Mouse (Mus musculus) kidney, adult 2 months (tissue): ENCODE data around the gene Fn3k. TPM values are rescaled to one million over a fixed set of nuclear protein-coding genes. Genes with fewer than 3 reads are reported as not detected.

ENCODE experiments used
- DNase-seq: peaks from one replicate; pipeline ENCODE4 v3.0.0; 2021
- H3K27ac ChIP-seq: fragments of 200-500 bp; 2 replicates; pipeline ENCODE4 v1.5.1; 2012; ENCODE audit warnings: low read depth, low read length, control low read depth, inconsistent platforms; ENCODE audit not compliant: insufficient read depth
- H3K27me3 ChIP-seq: fragments of 200-500 bp; replicated peaks from 2 replicates; pipeline ENCODE4 v1.6.1; 2012; ENCODE audit warnings: mild to moderate bottlenecking, moderate library complexity, low read length, inconsistent platforms; ENCODE audit not compliant: control insufficient read depth, insufficient read depth
- H3K36me3 ChIP-seq: fragments of 200-500 bp; 2 replicates; pipeline ENCODE4 v1.6.1; 2012; ENCODE audit warnings: mild to moderate bottlenecking, moderate library complexity, low read length, inconsistent platforms; ENCODE audit not compliant: control insufficient read depth, insufficient read depth
- H3K4me1 ChIP-seq: fragments of 200-500 bp; 2 replicates; pipeline ENCODE4 v1.6.1; 2011; ENCODE audit warnings: low read length; ENCODE audit not compliant: control insufficient read depth, insufficient read depth
- H3K4me3 ChIP-seq: fragments of 200-500 bp; 2 replicates; pipeline ENCODE4 v1.5.1; 2011; ENCODE audit warnings: mild to moderate bottlenecking, low read depth, low read length, control low read depth; ENCODE audit not compliant: insufficient read depth
- CTCF ChIP-seq: fragments of 200-500 bp; conservative IDR thresholded peaks from 2 replicates; pipeline ENCODE4 v1.5.1; 2011; ENCODE audit warnings: low read depth, mild to moderate bottlenecking, control low read depth, low read length, moderate library complexity, mixed read lengths; ENCODE audit not compliant: insufficient read depth, insufficient read length
- POLR2A ChIP-seq: fragments of 200-500 bp; IDR thresholded peaks from one replicate; pipeline ENCODE4 v1.6.1; 2011; ENCODE audit warnings: low read depth, low read length, control low read depth
- WGBS: fragments of 180-500 bp; shearing (Covaris S2); methylation state at CpG from one replicate; pipeline ENCODE4 v1.1.7; 2018; 5-methylcytosine and 5-hydroxymethylcytosine counted together
- polyA plus RNA-seq: library from polyadenylated mRNA; depleted of rRNA; stranded (reverse); fragments of >200 nt; gene quantifications from 2 replicates; pipeline ENCODE4 v1.2.3, GENCODE M21; 2012

Gene Fn3k
- polyA plus RNA-seq, 1 experiment: 33.7 TPM

- TF ChIP-seq CTCF: peak; percentile 30
- TF ChIP-seq POLR2A: no peak
- 94% methylated on average over 3 of the region's 3 CpGs for WGBS
- Histone ChIP-seq H3K27ac (no peak overlapping the region), H3K36me3 (peaks cover 4% of the 10 kb centered on the region), H3K27me3 (no peaks in the 10 kb centered on the region), H3K4me1 (peaks cover 3% of the 10 kb centered on the region; the same call in 1 of the 2 replicates), H3K4me3 (no peak overlapping the region)
- no peak for DNase-seq
Observed at GRCm38 (mm10) chr11:121457874-121458273, 23.2 kb downstream of the Fn3k start.

DNA sequence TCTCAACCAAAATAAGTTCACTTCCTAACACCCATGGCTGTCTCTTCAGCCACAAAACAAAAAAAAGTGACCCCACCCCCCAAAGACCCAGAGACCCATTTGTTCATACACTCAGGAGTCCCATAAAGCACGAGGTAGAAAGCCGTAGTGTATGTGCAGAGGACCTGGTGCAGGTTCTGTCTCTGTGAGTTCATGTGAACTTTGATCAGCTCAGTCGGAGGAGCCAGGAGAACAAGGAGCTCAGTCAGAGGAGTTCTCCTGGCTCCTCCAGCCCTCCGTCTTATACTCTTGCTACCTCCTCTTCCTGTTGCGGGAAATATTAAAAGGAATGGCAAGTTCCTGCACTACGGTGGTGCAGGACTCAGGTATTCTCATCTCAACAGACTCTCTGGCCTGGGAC, 32.7 kb downstream of the Fn3k start:
- DNase-seq: peak; percentile 51
- Histone ChIP-seq H3K27me3 (no peaks in the 10 kb centered on the region), H3K4me1 (peaks cover 2% of the 10 kb centered on the region; the same call in 1 of the 2 replicates), H3K4me3 (no peak overlapping the region), H3K27ac (no peak overlapping the region), H3K36me3 (0 out of 2 replicates have a peak, but pooled peaks cover 2% of the 10 kb centered on the region)
- WGBS: 72% methylated on average over 6 of the region's 6 CpGs
- no peak for TF ChIP-seq POLR2A
- TF ChIP-seq CTCF: no peak

DNA sequence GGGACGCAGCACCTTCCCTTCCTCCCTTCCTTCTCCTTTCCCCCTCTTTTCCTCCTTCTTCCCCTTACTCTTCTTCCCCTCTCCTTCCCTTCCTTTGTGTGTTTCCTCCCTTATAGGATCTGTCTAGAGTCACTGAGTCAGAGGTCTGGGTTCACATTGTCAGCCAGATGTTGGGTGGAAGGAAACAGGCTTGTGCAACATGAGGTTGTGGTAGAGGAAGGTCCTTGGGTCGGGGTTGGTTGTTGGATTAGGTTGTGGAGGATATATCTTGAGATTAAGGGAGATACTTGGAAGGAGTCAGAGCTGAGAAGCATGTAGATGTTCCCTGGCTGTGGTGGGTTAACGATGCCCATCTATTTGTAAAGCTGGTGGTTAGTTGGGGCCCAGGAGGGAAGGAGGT, 40.1 kb downstream of the Fn3k start:
- Histone ChIP-seq H3K36me3 (no peaks in the 10 kb centered on the region), H3K27me3 (no peaks in the 10 kb centered on the region), H3K4me3 (no peak overlapping the region), H3K27ac (no peak overlapping the region), H3K4me1 (peaks cover 11% of the 10 kb centered on the region; the same call in 1 of the 2 replicates)
- TF ChIP-seq POLR2A: no peak
- no peak for TF ChIP-seq CTCF
- WGBS: 79% methylated on average over 3 of the region's 3 CpGs
- no peak for DNase-seq

GRCm38 (mm10) chr11:121475699-121476415, 41.1 kb downstream of the Fn3k start:
- H3K27me3 ChIP-seq: no peaks in the 10 kb centered on the region
- H3K4me3 ChIP-seq: no peak overlapping the region
- H3K27ac ChIP-seq: no peak overlapping the region
- peaks cover 11% of the 10 kb centered on the region; the same call in 1 of the 2 replicates for H3K4me1 ChIP-seq
- no peaks in the 10 kb centered on the region for H3K36me3 ChIP-seq
- 15% methylated on average over 9 of the region's 9 CpGs for WGBS
- TF ChIP-seq CTCF (peak; percentile 95), POLR2A (no peak)
- peak; percentile 77 for DNase-seq

GRCm38 (mm10) chr11:121479476-121480203, 44.9 kb downstream of the Fn3k start:
- Histone ChIP-seq H3K4me1 (peaks cover 9% of the 10 kb centered on the region; the same call in 1 of the 2 replicates), H3K4me3 (no peak overlapping the region), H3K36me3 (no peaks in the 10 kb centered on the region), H3K27ac (no peak overlapping the region), H3K27me3 (no peaks in the 10 kb centered on the region)
- no peak for DNase-seq
- TF ChIP-seq CTCF (no peak), POLR2A (no peak)
- 84% methylated on average over 15 of the region's 15 CpGs for WGBS

- peak; percentile 41 for DNase-seq
- TF ChIP-seq POLR2A: no peak
- no peak for TF ChIP-seq CTCF
- H3K36me3 ChIP-seq: no peaks in the 10 kb centered on the region
- no peaks in the 10 kb centered on the region for H3K27me3 ChIP-seq
- no peak overlapping the region for H3K27ac ChIP-seq
- WGBS: 72% methylated on average over 2 of the region's 2 CpGs
- H3K4me1 ChIP-seq: peaks cover 5% of the 10 kb centered on the region; the same call in 1 of the 2 replicates
- H3K4me3 ChIP-seq: no peak overlapping the region
Observed at GRCm38 (mm10) chr11:121481129-121481528, 46.4 kb downstream of the Fn3k start.

- Histone ChIP-seq H3K27ac (no peak overlapping the region), H3K36me3 (no peaks in the 10 kb centered on the region), H3K4me1 (peaks cover 15% of the 10 kb centered on the region), H3K27me3 (no peaks in the 10 kb centered on the region), H3K4me3 (no peak overlapping the region)
- DNase-seq: no peak
- TF ChIP-seq POLR2A: no peak
- no peak for TF ChIP-seq CTCF
- 75% methylated on average over 9 of the region's 9 CpGs for WGBS
Observed at GRCm38 (mm10) chr11:121485882-121486281, 51.2 kb downstream of the Fn3k start.
